Mouse (Mus musculus): ENCODE data around the gene E030025P04Rik. TPM values are rescaled to one million over a fixed set of nuclear protein-coding genes. Genes with fewer than 3 reads are reported as not detected.
A peak's percentile ranks its signal among the peaks of the same experiment; 100 is the strongest.

E030025P04Rik gene
- polyA plus RNA-seq (2015; fragmentation: Nextera tagmentation; extraction: Ambion mirVana), result not detected in 2 replicates

GRCm38 (mm10) chr11:109144236-109144635, at the start of gene E030025P04Rik:
Gene E030025P04Rik, minus strand, starts transcription at chr11:109144369.
- no peaks in the 10 kb centered on the region for H3K27me3 ChIP-seq (replicated peaks)
- no peak within 1 kb of the TSS for H3K4me3 ChIP-seq (replicated peaks)
- no peaks in the 10 kb centered on the region for H3K4me1 ChIP-seq
- no peak within 1 kb of the TSS for H3K4me2 ChIP-seq
- 28% methylated on average over 4 of the region's 4 CpGs for WGBS
- H3K27ac ChIP-seq, result no peak within 1 kb of the TSS
- ATAC-seq (ENCODE audit: insufficient read depth, low FRiP score, low read depth), result peak; percentile 45; the same call in 1 of the 2 replicates
- no peaks in the 10 kb centered on the region for H3K9me3 ChIP-seq
- no peaks in the 10 kb centered on the region for H3K36me3 ChIP-seq
- H3K9ac ChIP-seq, result no peak within 1 kb of the TSS

DNA sequence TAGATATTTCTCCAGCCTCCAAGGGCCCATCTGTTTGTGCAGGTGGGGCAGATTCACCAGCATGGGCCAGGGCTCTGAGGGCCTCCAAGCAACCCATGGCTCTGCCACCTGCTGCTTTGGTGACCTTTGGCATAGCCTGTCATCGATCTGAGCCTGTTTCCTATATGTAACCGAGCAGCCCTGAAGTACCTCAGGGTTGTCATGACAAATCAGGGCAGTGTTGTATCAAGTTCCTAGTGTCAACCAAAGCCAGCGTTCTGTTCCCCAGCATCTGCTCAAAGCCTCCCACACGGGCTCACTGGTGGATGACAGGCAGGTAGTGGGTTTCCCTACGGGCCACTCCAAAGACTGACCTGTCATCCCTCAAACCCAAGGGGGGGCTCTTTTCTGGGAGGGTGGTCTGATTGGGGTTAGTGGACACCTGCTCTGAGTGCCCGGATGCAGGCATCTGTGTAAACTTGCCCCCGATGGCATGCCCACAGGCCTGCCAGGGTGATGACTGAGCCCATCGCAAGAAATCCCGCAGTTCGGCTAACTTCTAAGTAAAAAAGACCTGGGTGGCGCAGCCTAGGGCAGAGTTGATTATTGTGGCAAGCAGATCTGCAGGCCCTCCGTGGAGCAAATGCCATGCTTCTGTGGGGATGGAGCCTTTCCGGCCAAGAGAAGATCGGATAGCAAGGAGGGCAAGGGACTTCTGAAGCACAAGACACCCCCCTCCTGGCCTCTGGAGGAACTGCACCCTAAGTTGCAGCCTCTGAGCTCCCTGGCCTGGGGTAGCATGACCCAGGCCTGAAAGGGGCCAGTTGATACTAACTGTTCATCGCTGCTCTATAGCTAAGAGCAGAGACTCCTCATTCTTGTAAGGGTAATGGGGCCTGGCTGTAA, 48.7 kb upstream of the E030025P04Rik start:
- Histone ChIP-seq H3K9me3 (no peaks in the 10 kb centered on the region), H3K4me1 (no peaks in the 10 kb centered on the region), H3K4me2 (no peak overlapping the region), H3K4me3 (replicated peaks) (no peak overlapping the region), H3K27ac (no peak overlapping the region), H3K36me3 (no peaks in the 10 kb centered on the region), H3K27me3 (replicated peaks) (no peaks in the 10 kb centered on the region), H3K9ac (no peak overlapping the region)
- 46% methylated on average over 15 of the region's 15 CpGs for WGBS
- peak; percentile 27; the same call in 1 of the 2 replicates for ATAC-seq (ENCODE audit: insufficient read depth, low FRiP score, low read depth)

GRCm38 (mm10) chr11:109188235-109188634, 44.1 kb upstream of the E030025P04Rik start:
- no peak overlapping the region for H3K27ac ChIP-seq
- no peak overlapping the region for H3K4me3 ChIP-seq (replicated peaks)
- H3K4me1 ChIP-seq, result no peaks in the 10 kb centered on the region
- 82% methylated on average over 5 of the region's 5 CpGs for WGBS
- no peak for ATAC-seq (ENCODE audit: insufficient read depth, low FRiP score, low read depth)
- H3K9ac ChIP-seq, result no peak overlapping the region
- H3K9me3 ChIP-seq, result no peaks in the 10 kb centered on the region
- no peaks in the 10 kb centered on the region for H3K36me3 ChIP-seq
- H3K4me2 ChIP-seq, result no peak overlapping the region
- no peaks in the 10 kb centered on the region for H3K27me3 ChIP-seq (replicated peaks)

- Histone ChIP-seq H3K4me1 (no peaks in the 10 kb centered on the region), H3K4me2 (no peak overlapping the region), H3K9ac (no peak overlapping the region), H3K4me3 (replicated peaks) (no peak overlapping the region), H3K27me3 (replicated peaks) (no peaks in the 10 kb centered on the region), H3K9me3 (no peaks in the 10 kb centered on the region), H3K27ac (no peak overlapping the region), H3K36me3 (no peaks in the 10 kb centered on the region)
- no peak for ATAC-seq (ENCODE audit: insufficient read depth, low FRiP score, low read depth)
- WGBS, result 71% methylated on average over 6 of the region's 6 CpGs
Measured at GRCm38 (mm10) chr11:109187631-109188184, 43.5 kb upstream of the E030025P04Rik start.

DNA sequence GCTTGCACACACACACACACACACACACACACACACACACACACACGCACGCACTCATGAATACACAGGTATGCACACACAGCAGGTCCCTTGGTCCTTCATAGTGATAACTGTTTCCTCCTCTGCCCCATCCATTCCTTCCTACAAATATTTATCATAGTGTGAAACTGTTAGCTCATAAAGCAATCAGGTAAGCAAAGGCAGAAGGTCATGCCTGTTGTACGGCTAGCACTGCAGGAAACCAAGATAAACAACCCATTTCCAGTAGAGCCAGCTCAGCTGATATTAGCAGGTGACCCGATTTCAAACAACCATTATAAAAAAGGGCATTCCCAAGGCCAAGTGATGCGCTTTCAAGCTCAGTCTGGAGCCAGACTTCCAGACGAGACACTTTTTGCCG, 36.9 kb upstream of the E030025P04Rik start:
- WGBS, result 56% methylated on average over 7 of the region's 7 CpGs
- H3K27me3 ChIP-seq (replicated peaks), result no peaks in the 10 kb centered on the region
- no peaks in the 10 kb centered on the region for H3K9me3 ChIP-seq
- no peak overlapping the region for H3K9ac ChIP-seq
- no peaks in the 10 kb centered on the region for H3K36me3 ChIP-seq
- no peaks in the 10 kb centered on the region for H3K4me1 ChIP-seq
- ATAC-seq (ENCODE audit: insufficient read depth, low FRiP score, low read depth), result no peak
- no peak overlapping the region for H3K27ac ChIP-seq
- no peak overlapping the region for H3K4me3 ChIP-seq (replicated peaks)
- H3K4me2 ChIP-seq, result no peak overlapping the region

DNA sequence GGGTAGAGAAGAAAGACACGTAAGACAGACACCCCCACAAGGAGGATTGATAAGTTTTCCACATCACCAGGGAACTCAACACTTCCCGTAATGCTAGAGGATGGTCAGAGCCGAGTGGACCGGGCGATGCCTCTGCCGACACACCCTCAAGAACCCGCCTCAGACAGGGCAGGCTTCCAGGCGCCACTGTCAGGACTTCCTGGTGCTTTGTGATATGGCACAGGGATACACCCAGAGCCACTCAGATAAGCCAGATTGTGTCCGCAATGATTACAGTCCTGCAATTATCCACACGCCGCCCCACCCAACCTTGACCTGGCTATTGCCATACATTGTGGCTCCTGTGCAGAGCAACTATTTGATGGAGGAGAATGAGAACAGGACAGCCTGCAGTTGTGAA, 36.1 kb upstream of the E030025P04Rik start:
- Histone ChIP-seq H3K4me3 (replicated peaks) (no peak overlapping the region), H3K4me2 (no peak overlapping the region)
- no peak for ATAC-seq (ENCODE audit: insufficient read depth, low FRiP score, low read depth)

DNA sequence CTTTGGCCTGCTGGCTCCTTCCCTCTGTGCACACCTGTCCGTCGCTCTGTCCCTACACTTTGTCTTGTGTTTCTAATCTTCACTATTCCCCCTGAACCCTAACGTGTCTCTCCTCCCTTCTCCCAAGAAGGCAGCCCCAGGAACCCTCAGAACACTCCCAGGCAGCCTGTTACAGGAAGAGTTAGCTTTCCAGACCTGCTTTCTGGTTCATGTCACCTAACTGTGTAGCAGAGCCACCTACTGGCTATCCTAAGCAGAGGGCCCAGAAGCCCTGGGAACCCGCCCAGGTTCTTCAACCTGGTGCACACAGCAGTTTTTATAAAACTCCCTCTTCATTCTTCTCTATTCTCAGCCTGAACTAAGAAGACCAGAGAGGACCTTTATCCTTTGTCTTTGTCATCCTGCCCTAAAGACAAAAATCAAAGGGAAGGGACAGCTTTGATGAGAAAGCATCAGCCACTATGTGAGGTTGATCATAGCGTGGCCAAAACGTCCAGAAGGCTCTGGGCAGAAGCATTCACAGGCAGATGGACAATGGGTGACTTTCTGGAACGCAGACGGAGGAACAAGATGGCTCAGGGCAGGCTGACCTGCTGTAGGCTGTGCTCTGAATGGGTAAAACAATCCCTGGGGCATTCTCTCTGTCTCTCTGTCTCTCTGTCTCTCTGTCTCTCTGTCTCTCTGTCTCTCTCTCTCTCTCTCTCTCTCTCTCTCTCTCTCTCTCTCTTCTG, 34.8 kb upstream of the E030025P04Rik start:
- Histone ChIP-seq H3K9ac (no peak overlapping the region), H3K27me3 (replicated peaks) (no peaks in the 10 kb centered on the region), H3K4me2 (no peak overlapping the region), H3K4me3 (replicated peaks) (no peak overlapping the region), H3K4me1 (no peaks in the 10 kb centered on the region), H3K36me3 (no peaks in the 10 kb centered on the region), H3K9me3 (no peaks in the 10 kb centered on the region), H3K27ac (no peak overlapping the region)
- 57% methylated on average over 8 of the region's 8 CpGs for WGBS
- ATAC-seq (ENCODE audit: insufficient read depth, low FRiP score, low read depth), result no peak; the same call in 1 of the 2 replicates

More for the DNA sequence above, 36.1 kb upstream of the E030025P04Rik start:
- Histone ChIP-seq H3K4me1 (no peaks in the 10 kb centered on the region), H3K27ac (no peak overlapping the region), H3K27me3 (replicated peaks) (no peaks in the 10 kb centered on the region), H3K36me3 (no peaks in the 10 kb centered on the region), H3K9ac (no peak overlapping the region), H3K9me3 (no peaks in the 10 kb centered on the region)
- WGBS, result 79% methylated on average over 11 of the region's 11 CpGs

- Histone ChIP-seq H3K27ac (no peak overlapping the region), H3K27me3 (replicated peaks) (no peaks in the 10 kb centered on the region), H3K9ac (no peak overlapping the region), H3K4me1 (no peaks in the 10 kb centered on the region), H3K4me2 (no peak overlapping the region), H3K4me3 (replicated peaks) (no peak overlapping the region), H3K36me3 (no peaks in the 10 kb centered on the region), H3K9me3 (no peaks in the 10 kb centered on the region)
- WGBS, result 87% methylated on average over 8 of the region's 8 CpGs
- ATAC-seq (ENCODE audit: insufficient read depth, low FRiP score, low read depth), result no peak
Measured at GRCm38 (mm10) chr11:109175376-109175969, 31.3 kb upstream of the E030025P04Rik start.

GRCm38 (mm10) chr11:109172224-109172623, 28.1 kb upstream of the E030025P04Rik start:
- no peak for ATAC-seq (ENCODE audit: insufficient read depth, low FRiP score, low read depth)
- no peak overlapping the region for H3K4me2 ChIP-seq
- H3K27me3 ChIP-seq (replicated peaks), result no peaks in the 10 kb centered on the region
- H3K9me3 ChIP-seq, result no peaks in the 10 kb centered on the region
- H3K36me3 ChIP-seq, result no peaks in the 10 kb centered on the region
- 84% methylated on average over 1 of the region's 1 CpGs for WGBS
- H3K4me1 ChIP-seq, result no peaks in the 10 kb centered on the region
- no peak overlapping the region for H3K27ac ChIP-seq
- H3K4me3 ChIP-seq (replicated peaks), result no peak overlapping the region
- no peak overlapping the region for H3K9ac ChIP-seq

DNA sequence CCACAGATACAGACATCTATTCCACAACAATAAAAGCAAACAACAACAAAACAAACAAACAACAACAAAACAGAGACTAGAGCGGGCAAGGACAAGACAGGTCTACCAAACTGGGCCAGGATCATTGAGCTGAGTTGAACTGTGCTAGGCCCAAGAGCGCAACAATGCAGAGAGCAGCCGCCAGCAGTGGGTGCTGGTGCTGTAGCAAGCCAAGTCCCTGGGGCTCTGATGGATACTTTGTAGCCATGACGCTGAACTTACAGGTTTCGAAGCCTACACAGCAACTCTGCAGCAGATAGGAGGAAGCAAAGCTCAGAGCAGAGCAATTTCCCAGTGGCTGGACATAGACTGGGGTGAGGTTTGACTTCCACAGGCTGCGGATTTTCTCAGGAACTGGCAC, 26.6 kb upstream of the E030025P04Rik start:
- Histone ChIP-seq H3K4me2 (no peak overlapping the region), H3K27me3 (replicated peaks) (no peaks in the 10 kb centered on the region), H3K36me3 (no peaks in the 10 kb centered on the region), H3K27ac (no peak overlapping the region), H3K4me1 (no peaks in the 10 kb centered on the region), H3K9ac (no peak overlapping the region), H3K4me3 (replicated peaks) (no peak overlapping the region), H3K9me3 (no peaks in the 10 kb centered on the region)
- ATAC-seq (ENCODE audit: insufficient read depth, low FRiP score, low read depth), result no peak
- WGBS, result 89% methylated on average over 6 of the region's 6 CpGs

DNA sequence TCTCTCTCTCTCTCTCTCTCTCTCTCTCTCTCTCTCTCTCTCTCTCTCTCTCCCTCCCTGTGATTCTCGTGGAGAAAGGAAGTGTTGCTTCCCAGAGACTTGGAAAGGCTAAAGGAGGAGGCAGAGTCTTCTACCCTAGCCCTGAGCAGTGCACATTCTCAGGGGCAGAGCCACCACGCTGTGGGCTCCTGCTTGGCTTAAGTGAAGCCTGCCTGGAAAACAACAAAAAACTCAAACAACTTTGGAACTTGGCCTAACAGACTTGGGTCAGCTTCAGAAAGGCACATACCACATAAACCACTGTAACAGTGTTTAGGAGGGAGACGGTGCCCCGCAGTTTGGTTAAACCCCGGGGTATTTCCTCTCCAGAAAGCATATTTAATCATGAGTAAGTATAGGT, 13.5 kb upstream of the E030025P04Rik start:
- Histone ChIP-seq H3K4me3 (replicated peaks) (no peak overlapping the region), H3K9me3 (no peaks in the 10 kb centered on the region), H3K27me3 (replicated peaks) (no peaks in the 10 kb centered on the region), H3K9ac (no peak overlapping the region), H3K27ac (no peak overlapping the region), H3K36me3 (no peaks in the 10 kb centered on the region), H3K4me2 (no peak overlapping the region), H3K4me1 (no peaks in the 10 kb centered on the region)
- ATAC-seq (ENCODE audit: insufficient read depth, low FRiP score, low read depth), result no peak
- 61% methylated on average over 5 of the region's 5 CpGs for WGBS

All from stomach, embryonic 15.5 days (tissue).